Mouse (Mus musculus) cerebellum, adult 2 months (tissue): ENCODE results near the gene Dnah11.

Experiments
- CTCF ChIP-seq: fragments of 200-500 bp; IDR thresholded peaks from 2 replicates; pipeline ENCODE4 v1.5.1; 2011; ENCODE audit warnings: low read depth, mild to moderate bottlenecking, control low read depth, low read length, moderate library complexity, borderline replicate concordance; ENCODE audit not compliant: insufficient read depth
- POLR2A ChIP-seq: fragments of 200-500 bp; IDR thresholded peaks from 2 replicates; pipeline ENCODE4 v1.6.1; 2011; ENCODE audit warnings: low read length, control low read depth, borderline replicate concordance; ENCODE audit not compliant: insufficient read depth

DNA sequence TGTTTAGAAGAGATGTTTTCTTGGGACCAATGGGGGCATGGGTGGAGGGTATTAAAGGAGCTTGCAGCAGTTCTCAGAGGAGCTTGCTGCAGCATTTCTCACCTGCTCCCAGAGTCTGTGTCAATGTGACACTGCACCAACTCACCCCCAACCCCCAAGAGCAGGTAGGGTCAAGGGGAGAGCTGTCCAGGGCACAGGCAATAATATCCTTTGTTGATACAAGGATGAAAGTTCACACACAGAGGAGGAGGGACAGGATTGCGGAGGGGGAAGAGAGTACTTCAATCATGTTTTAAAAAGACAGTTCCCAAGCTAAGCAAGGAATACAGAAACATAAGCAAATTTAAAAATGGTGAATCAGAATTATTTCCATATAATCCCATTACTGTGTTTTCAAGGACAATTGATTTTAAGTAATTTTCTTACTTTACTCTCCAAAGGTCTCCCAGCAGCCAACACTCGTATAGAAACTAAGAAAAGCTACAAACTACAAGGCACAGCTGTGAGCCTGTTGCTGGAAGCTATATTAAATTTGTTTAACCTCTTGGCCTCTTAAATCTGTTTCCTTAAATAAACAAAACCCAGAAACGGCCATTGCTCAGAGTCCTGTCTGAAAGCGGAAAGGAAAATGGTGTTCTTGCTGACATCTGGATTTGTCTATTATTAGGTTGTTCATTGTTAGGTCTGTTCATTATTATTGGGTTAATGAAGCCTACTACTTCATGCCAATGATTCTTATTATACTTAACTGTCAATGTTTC lies 12.5 kb downstream of the Dnah11 start:
- TF ChIP-seq CTCF: no peak
- TF ChIP-seq POLR2A: no peak
